Mouse (Mus musculus): ENCODE measurements around the gene Sept11. TPM values are rescaled to one million over a fixed set of nuclear protein-coding genes. Genes with fewer than 3 reads are reported as not detected.

Gene Sept11
- 155 and 163 TPM in 2 replicates for polyA plus RNA-seq (2014; fragmentation: Nextera tagmentation; extraction: Ambion mirVana)

GRCm38 (mm10) chr5:93092857-93093622, at the start of gene Sept11:
TSS of gene Sept11 (plus strand) at chr5:93093437.
- H3K27me3 ChIP-seq (ENCODE audit: control insufficient read depth, insufficient read depth, low read length), result no peaks in the 10 kb centered on the region
- peaks cover 40% of the 10 kb centered on the region for H3K4me1 ChIP-seq (replicated peaks; ENCODE audit: control insufficient read depth, insufficient read depth, low read length)
- no peaks in the 10 kb centered on the region for H3K9me3 ChIP-seq (ENCODE audit: control insufficient read depth, low read length)
- H3K36me3 ChIP-seq (replicated peaks; ENCODE audit: control insufficient read depth, insufficient read depth), result no peaks in the 10 kb centered on the region
- ATAC-seq (ENCODE audit: low FRiP score) (peak; percentile 92), DNase-seq (ENCODE audit: low spot score) (peak; percentile 86)
- H3K4me2 ChIP-seq (replicated peaks), result peak within 1 kb of the TSS; percentile 91
- WGBS, result under 1% methylated on average over 63 of the region's 63 CpGs
- H3K9ac ChIP-seq, result peak within 1 kb of the TSS; percentile 90
- peak within 1 kb of the TSS; percentile 92 for H3K4me3 ChIP-seq (replicated peaks; ENCODE audit: low read length)
- H3K27ac ChIP-seq, result peak within 1 kb of the TSS; percentile 95

DNA sequence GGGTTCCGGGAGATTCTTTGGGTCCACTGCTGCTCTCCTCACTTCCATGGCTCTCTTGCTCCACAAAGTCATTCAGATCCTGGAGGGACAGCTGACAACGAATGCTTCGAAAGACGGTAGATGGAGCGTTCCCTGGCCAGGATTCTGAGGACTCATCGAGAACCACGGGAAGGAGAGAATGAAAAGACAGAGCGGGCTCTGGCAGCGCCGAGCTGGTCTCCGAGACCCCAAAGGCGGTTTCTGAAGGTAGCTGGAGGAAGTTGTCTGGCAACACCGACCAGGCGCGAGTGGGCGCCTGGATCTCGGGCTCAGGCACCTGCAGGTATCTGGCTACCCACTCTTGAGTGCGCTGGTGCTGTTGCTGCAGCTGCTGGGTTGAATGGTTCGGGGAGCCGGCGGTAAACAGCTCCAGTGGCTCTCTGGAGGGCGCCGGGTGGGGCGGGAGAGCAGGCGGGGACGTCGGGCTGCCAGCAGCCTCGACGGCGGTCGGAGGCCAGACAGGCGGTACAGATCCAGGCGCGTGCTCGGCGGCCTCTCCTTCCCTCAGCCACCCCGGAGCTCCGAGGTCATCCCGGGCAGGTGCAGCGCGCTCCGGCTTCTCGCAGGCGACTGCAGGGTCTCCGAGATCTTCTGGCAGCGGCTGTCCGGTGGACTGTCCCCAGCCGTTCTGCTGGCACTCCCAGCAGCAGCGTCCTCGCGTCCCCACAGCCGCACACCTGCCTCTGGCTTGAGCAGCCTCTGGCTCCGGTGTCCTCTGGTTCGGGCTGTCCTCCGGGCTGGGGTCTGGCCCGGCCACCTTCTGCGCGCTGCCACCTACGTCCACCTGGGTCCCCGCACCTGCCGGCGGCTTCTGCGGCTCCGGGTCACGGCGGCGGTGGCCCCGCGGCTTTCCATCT, 49.3 kb upstream of the Sept11 start:
- H3K9ac ChIP-seq, result peak overlapping the region; percentile 46
- H3K4me3 ChIP-seq (replicated peaks; ENCODE audit: low read length), result peak overlapping the region; percentile 43
- H3K27ac ChIP-seq, result no peak overlapping the region
- no peaks in the 10 kb centered on the region for H3K36me3 ChIP-seq (replicated peaks; ENCODE audit: control insufficient read depth, insufficient read depth)
- H3K27me3 ChIP-seq (ENCODE audit: control insufficient read depth, insufficient read depth, low read length), result peaks cover 77% of the 10 kb centered on the region
- WGBS, result 2% methylated on average over 66 of the region's 69 CpGs
- peaks cover 17% of the 10 kb centered on the region for H3K4me1 ChIP-seq (replicated peaks; ENCODE audit: control insufficient read depth, insufficient read depth, low read length)
- ATAC-seq (ENCODE audit: low FRiP score) (peak; percentile 28; the same call in 1 of the 2 replicates), DNase-seq (ENCODE audit: low spot score) (no peak)
- no peaks in the 10 kb centered on the region for H3K9me3 ChIP-seq (ENCODE audit: control insufficient read depth, low read length)
- peak overlapping the region; percentile 89 for H3K4me2 ChIP-seq (replicated peaks)

DNA sequence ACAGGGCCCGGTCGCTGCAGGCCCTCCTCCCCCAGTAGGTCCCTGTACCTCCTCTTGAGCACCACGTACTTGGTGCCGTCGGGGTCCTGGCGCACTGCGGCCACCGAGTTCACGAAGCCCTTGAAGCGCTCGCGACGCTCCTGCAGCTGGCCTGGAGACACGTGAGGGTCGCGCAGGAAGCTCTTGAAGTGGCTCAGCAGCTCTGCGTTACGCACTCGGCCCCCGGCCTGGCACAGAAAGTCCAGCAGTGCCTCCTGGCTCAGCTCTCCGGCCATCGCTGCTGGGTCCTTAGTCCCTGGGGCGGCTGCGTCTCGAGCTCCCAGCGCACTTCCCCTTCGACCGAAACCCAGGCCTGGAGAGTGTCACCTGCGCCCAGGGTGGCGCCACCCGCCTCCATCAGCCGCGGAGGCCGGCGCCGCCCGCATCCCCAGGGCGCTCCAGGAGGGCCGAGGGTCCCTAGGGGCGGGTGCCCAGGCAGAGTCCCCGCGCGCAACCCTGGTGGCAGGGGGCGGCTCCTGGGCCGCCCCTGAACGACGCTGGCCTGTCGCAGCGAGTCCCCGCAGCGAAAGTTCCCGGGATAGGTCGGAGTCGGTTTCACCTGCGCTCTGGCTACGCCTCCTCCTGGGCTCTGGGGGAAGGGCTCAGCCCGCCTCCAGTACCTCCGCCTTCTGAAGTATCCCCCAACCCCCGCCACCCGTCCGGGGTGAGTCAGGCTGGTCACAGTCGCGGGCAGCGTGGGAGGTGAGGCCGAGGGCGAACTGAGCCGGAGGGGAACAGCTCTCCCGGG, 48.5 kb upstream of the Sept11 start, which contains the start of gene Sowahb:
Sowahb (minus strand) TSS at position 439 of the 787 bp plus-strand sequence.
- Histone ChIP-seq H3K27me3 (ENCODE audit: control insufficient read depth, insufficient read depth, low read length) (peaks cover 79% of the 10 kb centered on the region), H3K36me3 (replicated peaks; ENCODE audit: control insufficient read depth, insufficient read depth) (no peaks in the 10 kb centered on the region), H3K9me3 (ENCODE audit: control insufficient read depth, low read length) (no peaks in the 10 kb centered on the region), H3K4me2 (replicated peaks) (peak within 1 kb of the TSS; percentile 89), H3K4me1 (replicated peaks; ENCODE audit: control insufficient read depth, insufficient read depth, low read length) (peaks cover 17% of the 10 kb centered on the region), H3K9ac (peak within 1 kb of the TSS; percentile 46), H3K27ac (no peak within 1 kb of the TSS), H3K4me3 (replicated peaks; ENCODE audit: low read length) (peak within 1 kb of the TSS; percentile 43)
- ATAC-seq (ENCODE audit: low FRiP score), result peak; percentile 63
- WGBS, result under 1% methylated on average over 68 of the region's 68 CpGs
- no peak for DNase-seq (ENCODE audit: low spot score)

DNA sequence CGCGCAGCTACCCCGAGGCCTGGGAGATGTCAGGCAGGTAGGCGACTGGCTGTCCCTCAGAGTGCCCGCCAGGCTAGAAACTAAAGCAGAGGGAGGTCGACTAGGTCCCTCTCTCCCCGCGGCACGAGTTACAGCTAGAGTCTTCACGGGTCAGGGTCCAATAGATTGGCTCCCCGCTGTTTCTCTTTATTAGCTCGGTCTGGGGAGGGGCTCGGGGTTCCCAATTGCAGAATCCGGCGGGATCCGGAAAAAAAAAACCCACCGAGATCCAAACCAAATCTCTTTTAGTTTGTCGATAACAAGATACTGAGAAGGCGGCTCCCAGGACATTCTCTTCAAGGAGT, 47.9 kb upstream of the Sept11 start:
- 2% methylated on average over 19 of the region's 19 CpGs for WGBS
- ATAC-seq (ENCODE audit: low FRiP score), result peak; percentile 50; the same call in 1 of the 2 replicates

DNA sequence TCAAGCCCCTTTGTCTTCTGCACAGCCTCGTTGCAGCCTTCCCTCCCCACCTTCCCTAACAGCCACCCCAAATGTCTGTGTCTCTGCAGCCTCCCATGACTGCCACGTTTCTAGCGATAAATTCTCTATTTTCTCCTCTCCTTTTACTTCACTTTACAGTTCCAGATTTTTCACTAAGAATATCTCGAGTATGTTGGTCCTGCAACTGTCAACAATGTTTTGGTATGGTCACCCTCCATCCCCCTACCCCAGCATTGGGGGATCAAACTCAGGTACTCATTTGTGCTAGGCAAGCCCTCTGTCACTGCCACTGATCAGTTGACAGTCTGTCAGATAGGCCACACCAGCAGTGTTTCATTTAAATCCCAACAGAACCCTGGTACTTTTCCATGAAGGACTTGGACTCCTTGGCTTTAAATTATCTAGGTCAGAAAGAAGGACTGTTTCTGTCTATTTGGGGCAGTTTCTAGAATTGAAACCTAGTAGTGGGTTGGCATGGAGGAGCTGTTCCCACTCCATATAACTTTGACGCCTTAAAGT, 46.9 kb upstream of the Sept11 start:
- DNase-seq (ENCODE audit: low spot score), result no peak
- Histone ChIP-seq H3K27me3 (ENCODE audit: control insufficient read depth, insufficient read depth, low read length) (peaks cover 80% of the 10 kb centered on the region), H3K36me3 (replicated peaks; ENCODE audit: control insufficient read depth, insufficient read depth) (no peaks in the 10 kb centered on the region), H3K27ac (no peak overlapping the region), H3K9ac (no peak overlapping the region), H3K9me3 (ENCODE audit: control insufficient read depth, low read length) (no peaks in the 10 kb centered on the region), H3K4me2 (replicated peaks) (no peak overlapping the region), H3K4me1 (replicated peaks; ENCODE audit: control insufficient read depth, insufficient read depth, low read length) (peaks cover 17% of the 10 kb centered on the region), H3K4me3 (replicated peaks; ENCODE audit: low read length) (no peak overlapping the region)
- ATAC-seq (ENCODE audit: low FRiP score), result no peak
- WGBS, result 28% methylated on average over 5 of the region's 5 CpGs

More for the DNA sequence above, 47.9 kb upstream of the Sept11 start:
- H3K4me1 ChIP-seq (replicated peaks; ENCODE audit: control insufficient read depth, insufficient read depth, low read length), result peaks cover 17% of the 10 kb centered on the region
- H3K4me2 ChIP-seq (replicated peaks), result peak overlapping the region; percentile 89
- peak overlapping the region; percentile 46 for H3K9ac ChIP-seq
- no peaks in the 10 kb centered on the region for H3K9me3 ChIP-seq (ENCODE audit: control insufficient read depth, low read length)
- no peaks in the 10 kb centered on the region for H3K36me3 ChIP-seq (replicated peaks; ENCODE audit: control insufficient read depth, insufficient read depth)
- peak overlapping the region; percentile 43 for H3K4me3 ChIP-seq (replicated peaks; ENCODE audit: low read length)
- H3K27ac ChIP-seq, result no peak overlapping the region
- H3K27me3 ChIP-seq (ENCODE audit: control insufficient read depth, insufficient read depth, low read length), result peaks cover 79% of the 10 kb centered on the region
- no peak for DNase-seq (ENCODE audit: low spot score)

DNA sequence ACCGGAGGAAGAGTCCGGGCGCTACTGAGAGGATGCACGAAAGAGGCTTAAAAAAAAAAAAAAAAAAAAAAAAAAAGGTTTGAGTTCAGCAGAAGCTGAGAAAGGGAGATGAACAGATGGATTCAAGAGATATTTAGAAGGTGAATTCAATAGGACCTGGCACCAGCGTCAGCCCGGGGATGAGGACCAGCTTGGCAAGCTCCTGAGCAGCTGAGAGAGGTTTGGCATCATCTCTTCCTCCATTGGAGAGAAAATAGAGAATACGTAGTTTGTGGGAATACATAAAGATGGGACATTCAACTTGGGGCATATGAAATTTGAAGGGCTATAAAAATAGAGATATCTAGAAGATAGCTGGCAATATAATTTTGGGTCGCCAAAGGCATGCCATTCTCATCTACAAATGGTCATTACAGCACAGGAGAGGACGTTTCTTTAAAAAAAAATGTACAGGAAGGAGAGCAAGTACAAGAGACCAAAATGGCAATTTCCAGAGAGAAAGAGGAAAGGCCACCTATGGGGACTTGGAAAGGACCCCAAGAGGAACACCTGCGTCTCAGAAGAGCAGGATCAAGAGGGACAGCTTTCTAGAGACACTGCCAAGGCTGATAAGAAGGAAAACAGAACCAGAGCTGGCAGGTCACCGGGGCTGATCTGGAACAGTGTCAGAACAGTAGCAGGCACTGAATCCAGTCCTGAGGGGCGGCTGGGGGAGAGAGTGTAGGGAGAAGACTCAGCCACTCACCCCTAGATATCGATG, 44.6 kb upstream of the Sept11 start:
- no peak overlapping the region for H3K4me3 ChIP-seq (replicated peaks; ENCODE audit: low read length)
- DNase-seq (ENCODE audit: low spot score), result no peak
- peaks cover 57% of the 10 kb centered on the region for H3K27me3 ChIP-seq (ENCODE audit: control insufficient read depth, insufficient read depth, low read length)
- H3K4me1 ChIP-seq (replicated peaks; ENCODE audit: control insufficient read depth, insufficient read depth, low read length), result peaks cover 17% of the 10 kb centered on the region
- ATAC-seq (ENCODE audit: low FRiP score), result no peak
- no peak overlapping the region for H3K4me2 ChIP-seq (replicated peaks)
- no peak overlapping the region for H3K9ac ChIP-seq
- H3K27ac ChIP-seq, result no peak overlapping the region
- H3K9me3 ChIP-seq (ENCODE audit: control insufficient read depth, low read length), result no peaks in the 10 kb centered on the region
- no peaks in the 10 kb centered on the region for H3K36me3 ChIP-seq (replicated peaks; ENCODE audit: control insufficient read depth, insufficient read depth)
- WGBS, result 68% methylated on average over 13 of the region's 13 CpGs

- Histone ChIP-seq H3K27me3 (ENCODE audit: control insufficient read depth, insufficient read depth, low read length) (peaks cover 44% of the 10 kb centered on the region), H3K9ac (no peak overlapping the region)
- no peak for DNase-seq (ENCODE audit: low spot score)
Observed at GRCm38 (mm10) chr5:93049971-93050370, 43.3 kb upstream of the Sept11 start.

GRCm38 (mm10) chr5:93051041-93051440, 42.2 kb upstream of the Sept11 start:
- peaks cover 34% of the 10 kb centered on the region for H3K27me3 ChIP-seq (ENCODE audit: control insufficient read depth, insufficient read depth, low read length)
- H3K4me2 ChIP-seq (replicated peaks), result no peak overlapping the region
- H3K4me1 ChIP-seq (replicated peaks; ENCODE audit: control insufficient read depth, insufficient read depth, low read length), result no peaks in the 10 kb centered on the region
- no peaks in the 10 kb centered on the region for H3K9me3 ChIP-seq (ENCODE audit: control insufficient read depth, low read length)
- no peak for ATAC-seq (ENCODE audit: low FRiP score)
- no peak overlapping the region for H3K27ac ChIP-seq
- no peaks in the 10 kb centered on the region for H3K36me3 ChIP-seq (replicated peaks; ENCODE audit: control insufficient read depth, insufficient read depth)
- WGBS, result 49% methylated on average over 5 of the region's 5 CpGs
- H3K4me3 ChIP-seq (replicated peaks; ENCODE audit: low read length), result no peak overlapping the region
- H3K9ac ChIP-seq, result no peak overlapping the region
- DNase-seq (ENCODE audit: low spot score), result no peak

More at GRCm38 (mm10) chr5:93049971-93050370, 43.3 kb upstream of the Sept11 start:
- Histone ChIP-seq H3K4me1 (replicated peaks; ENCODE audit: control insufficient read depth, insufficient read depth, low read length) (peaks cover 5% of the 10 kb centered on the region), H3K4me2 (replicated peaks) (no peak overlapping the region), H3K36me3 (replicated peaks; ENCODE audit: control insufficient read depth, insufficient read depth) (no peaks in the 10 kb centered on the region), H3K9me3 (ENCODE audit: control insufficient read depth, low read length) (no peaks in the 10 kb centered on the region), H3K4me3 (replicated peaks; ENCODE audit: low read length) (no peak overlapping the region), H3K27ac (no peak overlapping the region)
- ATAC-seq (ENCODE audit: low FRiP score), result no peak
- 78% methylated on average over 1 of the region's 1 CpGs for WGBS
